Mouse (Mus musculus) adrenal gland, postnatal 10 days (tissue): Measurements from ENCODE around the gene Armc8. TPM values are rescaled to one million over a fixed set of nuclear protein-coding genes. Genes with fewer than 3 reads are reported as not detected.

Experiments
- DNase-seq: peaks from one replicate; pipeline ENCODE4 v3.0.0; 2021; ENCODE audit warnings: mixed read lengths
- total RNA-seq, 2 experiments: library from RNA; stranded (reverse); gene quantifications; 2 replicates each; pipeline ENCODE4 v1.2.3; 2021

Armc8 gene
- total RNA-seq, 2 experiments from 2014 or later = 18.7 to 26.4 TPM

- no peak for DNase-seq
These were observed 122.4 kb downstream of the Armc8 start for GRCm38 (mm10) chr9:99446259-99446658.

- peak; percentile 39 for DNase-seq
These were observed 124.0 kb downstream of the Armc8 start for GRCm38 (mm10) chr9:99444590-99445178.

- DNase-seq = no peak
These were observed 126.9 kb downstream of the Armc8 start for GRCm38 (mm10) chr9:99441647-99442433.

GRCm38 (mm10) chr9:99440941-99441340 is 127.8 kb downstream of the Armc8 start:
- DNase-seq = no peak

GRCm38 (mm10) chr9:99439064-99439463 is 129.6 kb downstream of the Armc8 start:
- no peak for DNase-seq

GRCm38 (mm10) chr9:99437781-99438565 is 130.7 kb downstream of the Armc8 start:
- DNase-seq = no peak

- DNase-seq = no peak
These were observed 131.5 kb downstream of the Armc8 start, which contains the start of gene Mras for GRCm38 (mm10) chr9:99437031-99437764. Mras (minus strand) TSS chr9:99437381.

- DNase-seq = peak; percentile 92
These were observed 132.3 kb downstream of the Armc8 start for GRCm38 (mm10) chr9:99436182-99437030.

GRCm38 (mm10) chr9:99435619-99436181 is 133.0 kb downstream of the Armc8 start:
- DNase-seq = peak; percentile 75

GRCm38 (mm10) chr9:99434892-99435618 is 133.6 kb downstream of the Armc8 start:
- peak; percentile 76 for DNase-seq

GRCm38 (mm10) chr9:99432478-99432877 is 136.2 kb downstream of the Armc8 start:
- DNase-seq = no peak

- DNase-seq = no peak
These were observed 136.7 kb downstream of the Armc8 start for GRCm38 (mm10) chr9:99431963-99432362.

GRCm38 (mm10) chr9:99431346-99431745 is 137.4 kb downstream of the Armc8 start:
- DNase-seq = no peak

GRCm38 (mm10) chr9:99430806-99431205 is 137.9 kb downstream of the Armc8 start:
- no peak for DNase-seq

GRCm38 (mm10) chr9:99429845-99430244 is 138.9 kb downstream of the Armc8 start:
- no peak for DNase-seq

GRCm38 (mm10) chr9:99428601-99429331 is 139.9 kb downstream of the Armc8 start:
- DNase-seq = no peak
